ENCODE assay signal across 21 mouse cellular contexts in genomic region chr13:41158426-41158825, GRCm38 (mm10). TPM values are rescaled to one million over a fixed set of nuclear protein-coding genes. Genes with fewer than 3 reads are reported as not detected.
A peak's percentile ranks its signal among the peaks of the same experiment; 100 is the strongest.
DNase-seq lines count a peak whose midpoint lies in the region; TF ChIP-seq lines count a peak whose summit lies in the region.
"Had no signal": no experiment of that assay in that cellular context is flagged by ENCODE, and none has a peak within 500 bp of the region (broad histone marks: within the 10 kb centered on the region; RNA-seq: fewer than 3 reads in every experiment).

No protein-coding gene starts in this region.

- no peaks in the 10 kb centered on the region for H3K27me3 ChIP-seq in kidney, adult 2 months (replicated peaks; ENCODE audit: control insufficient read depth, insufficient read depth, low read length)
- H3K27me3 ChIP-seq: hindbrain, embryonic 13.5 days; limb, embryonic 13.5 days; neural tube, embryonic 15.5 days had no signal

- TF ChIP-seq POLR2A in kidney, adult 2 months (IDR thresholded peaks at IDR 0.05; ENCODE audit: low read depth, low read length), result no peak
- TF ChIP-seq POLR2A in brain, embryonic 14.5 days (IDR thresholded peaks at IDR 0.05; ENCODE audit: borderline replicate concordance, extremely low read depth, insufficient read depth, insufficient read length, poor library complexity, severe bottlenecking), result no peak

- DNase-seq in embryo, embryonic 10 days (ENCODE audit: low spot score), result peak; percentile 9
- no peak for DNase-seq in embryo, embryonic 9.5 days (ENCODE audit: extremely low spot score)
- DNase-seq in kidney, adult 2 months, result no peak
- DNase-seq in kidney, adult 9 months, result no peak
- peak; percentile 5 for DNase-seq in 3T3-L1 (ENCODE audit: low read depth, low spot score)
- DNase-seq in brain, embryonic 14.5 days (ENCODE audit: low read depth), result peak; percentile 25
- no peak for DNase-seq in retina, postnatal 1 day
- no peak for DNase-seq in B cell, adult 2 months
- DNase-seq: cerebellum, postnatal 36 days; heart, postnatal 10 days; kidney, adult 11 months; kidney, postnatal 36 days; lung, adult 2 months; lung, postnatal 4 days; right cerebral cortex, postnatal 4 days; thymus, postnatal 4 days had no signal

- WGBS in kidney, adult 2 months, result 72% methylated on average over 5 of the region's 5 CpGs

- H3K4me1 ChIP-seq in kidney, adult 2 months (ENCODE audit: control insufficient read depth, insufficient read depth, low read length), result no peaks in the 10 kb centered on the region
- H3K4me1 ChIP-seq: hindbrain, embryonic 13.5 days; limb, embryonic 13.5 days; midbrain, embryonic 10.5 days; neural tube, embryonic 15.5 days had no signal

- H3K4me3 ChIP-seq in kidney, adult 2 months (ENCODE audit: insufficient read depth, low read depth, low read length), result no peak overlapping the region
- H3K4me3 ChIP-seq: hindbrain, embryonic 13.5 days; limb, embryonic 13.5 days; midbrain, embryonic 10.5 days; myocyte; neural tube, embryonic 15.5 days had no signal

- H3K36me3 ChIP-seq in kidney, adult 2 months (ENCODE audit: control insufficient read depth, insufficient read depth, low read length), result no peaks in the 10 kb centered on the region
- H3K36me3 ChIP-seq: hindbrain, embryonic 13.5 days; limb, embryonic 13.5 days; midbrain, embryonic 10.5 days; neural tube, embryonic 15.5 days had no signal

- 0 out of 2 replicates have a peak, but pooled peaks have one; percentile 13 for TF ChIP-seq CTCF in kidney, adult 2 months (conservative IDR thresholded peaks at IDR 0.05; ENCODE audit: insufficient read depth, insufficient read length, low read depth, low read length)
- peak; percentile 37; the same call in 1 of the 2 replicates for TF ChIP-seq CTCF in brain, embryonic 14.5 days (IDR thresholded peaks at IDR 0.05; ENCODE audit: borderline replicate concordance, extremely low read depth, insufficient read depth, insufficient read length)

- no peak overlapping the region for H3K27ac ChIP-seq in kidney, adult 2 months (ENCODE audit: insufficient read depth, low read depth, low read length)
- H3K27ac ChIP-seq: hindbrain, embryonic 13.5 days; limb, embryonic 13.5 days; midbrain, embryonic 10.5 days; neural tube, embryonic 15.5 days had no signal

RNA-seq across cellular contexts. Expression of gene Sycp2l, which starts 44.3 kb away (rescaled TPM):
- polyA plus RNA-seq in kidney, adult 2 months (2012; rRNA removed), result not detected in 2 replicates
- 0.04 TPM in 1 of 2 replicates, not detected in the other for polyA plus RNA-seq in brain, embryonic 14.5 days (2012; rRNA removed)
- polyA plus RNA-seq: hindbrain, embryonic 13.5 days; limb, embryonic 13.5 days; lung, adult 2 months; midbrain, embryonic 10.5 days; myocyte; neural tube, embryonic 15.5 days had no signal

RNA-seq across cellular contexts. Expression of gene Gcm2, which starts 47.6 kb away (rescaled TPM):
- not detected in 2 replicates for polyA plus RNA-seq in kidney, adult 2 months (2012; rRNA removed)
- polyA plus RNA-seq in brain, embryonic 14.5 days (2012; rRNA removed), result not detected in 2 replicates
- polyA plus RNA-seq: hindbrain, embryonic 13.5 days; limb, embryonic 13.5 days; midbrain, embryonic 10.5 days; myocyte; neural tube, embryonic 15.5 days had no signal

Comparison
In these comparisons a context has a peak if more than half of its experiments do, and no peak if none do; other contexts are left out.
1. DNase-seq: peak in embryo, embryonic 10 days (single experiment), 3T3-L1 (single experiment) and brain, embryonic 14.5 days (single experiment); none in embryo, embryonic 9.5 days (single experiment), kidney, adult 2 months (single experiment), kidney, adult 9 months (single experiment), retina, postnatal 1 day (single experiment) and B cell, adult 2 months (0 of 2).